Mouse (Mus musculus) CH12.LX (cell line): ENCODE measurements around the gene Ccdc158. TPM values are rescaled to one million over a fixed set of nuclear protein-coding genes. Genes with fewer than 3 reads are reported as not detected.

ENCODE experiments used
- DNase-seq: peaks from one replicate; pipeline ENCODE4 v3.0.0-alpha.2; 2013; ENCODE audit errors: extremely low read depth
- H3K27ac ChIP-seq: 2 replicates; pipeline ENCODE4 v1.5.1; 2012; ENCODE audit warnings: low read depth, mild to moderate bottlenecking, control low read depth, moderate library complexity; ENCODE audit not compliant: insufficient read depth
- H3K27me3 ChIP-seq: replicated peaks from 2 replicates; pipeline ENCODE3; 2012; ENCODE audit warnings: inconsistent platforms
- H3K36me3 ChIP-seq, 2 experiments: replicated peaks in 1 of 2; 2 replicates each; pipeline versions ENCODE3 to v1.6.1; 2012; ENCODE audit warnings: inconsistent platforms in 1 of 2, low read length in 1 of 2, mild to moderate bottlenecking in 1 of 2, mixed read lengths in 1 of 2, moderate library complexity in 1 of 2; ENCODE audit not compliant: control insufficient read depth in 1 of 2, insufficient read depth in 1 of 2
- H3K4me1 ChIP-seq, 2 experiments: 2 replicates each; pipeline ENCODE4 v1.6.1; 2012; ENCODE audit warnings: inconsistent platforms in 1 of 2, moderate library complexity in 1 of 2; ENCODE audit not compliant: insufficient read depth in 2 of 2, control insufficient read depth in 1 of 2
- H3K4me2 ChIP-seq: 2 replicates; pipeline ENCODE4 v1.6.1; 2012; ENCODE audit warnings: low read depth, mild to moderate bottlenecking, control low read depth; ENCODE audit not compliant: poor library complexity, insufficient read depth, severe bottlenecking
- H3K4me3 ChIP-seq, 3 experiments: fragments of 150-350 bp in 1 of 3; sonication (generic) in 1 of 3; replicated peaks in 1 of 3; 2 replicates each; pipeline versions ENCODE3 to v1.5.1; 2011 to 2012; ENCODE audit warnings: low read depth in 2 of 3, low read length in 2 of 3, mild to moderate bottlenecking in 2 of 3, moderate library complexity in 2 of 3, control low read depth in 1 of 3, improper control_type of control experiment in 1 of 3, inconsistent platforms in 1 of 3, mixed read lengths in 1 of 3; ENCODE audit not compliant: poor library complexity in 1 of 3
- H3K79me2 ChIP-seq: replicated peaks from 2 replicates; pipeline ENCODE4 v1.6.1; 2012; ENCODE audit warnings: mild to moderate bottlenecking, moderate library complexity; ENCODE audit not compliant: control insufficient read depth, poor library complexity, insufficient read depth, severe bottlenecking; ENCODE audit errors: extremely low read depth
- H3K9ac ChIP-seq: 2 replicates; pipeline ENCODE4 v1.6.1; 2012; ENCODE audit warnings: low read depth, mild to moderate bottlenecking, control low read depth, moderate library complexity; ENCODE audit not compliant: insufficient read depth
- H3K9me3 ChIP-seq: replicated peaks from 2 replicates; pipeline ENCODE3; 2012; ENCODE audit warnings: low read length, inconsistent platforms, mixed read lengths
- BHLHE40 ChIP-seq: IDR thresholded peaks from 2 replicates; pipeline ENCODE4 v1.6.1; 2011; ENCODE audit warnings: mild to moderate bottlenecking, low read depth, low read length, improper control_type of control experiment
- CHD1 ChIP-seq: IDR thresholded peaks from 2 replicates; pipeline ENCODE4 v1.6.1; 2012; ENCODE audit warnings: low read depth, low read length, improper control_type of control experiment, inconsistent platforms
- CTCF ChIP-seq, 2 experiments: IDR thresholded peaks in 1 of 2; conservative IDR thresholded peaks in 1 of 2; 2 replicates each; pipeline ENCODE4 v1.5.1; 2011 to 2012; ENCODE audit warnings: low read depth in 2 of 2, low read length in 2 of 2, improper control_type of control experiment in 1 of 2, inconsistent platforms in 1 of 2, mild to moderate bottlenecking in 1 of 2, moderate library complexity in 1 of 2
- E2F4 ChIP-seq: IDR thresholded peaks from 2 replicates; pipeline ENCODE4 v1.6.1; 2011; ENCODE audit warnings: low read depth, low read length, improper control_type of control experiment; ENCODE audit not compliant: insufficient replicate concordance
- EP300 ChIP-seq: IDR thresholded peaks from 2 replicates; pipeline ENCODE4 v1.6.1; 2011; ENCODE audit warnings: low read length, improper control_type of control experiment
- GABPA ChIP-seq: IDR thresholded peaks from 2 replicates; pipeline ENCODE4 v1.6.1; 2012; ENCODE audit warnings: low read depth, low read length, improper control_type of control experiment, inconsistent platforms; ENCODE audit not compliant: insufficient replicate concordance
- IRF4 ChIP-seq: IDR thresholded peaks from 2 replicates; pipeline ENCODE4 v1.6.1; 2014; ENCODE audit warnings: low read depth, mild to moderate bottlenecking, inconsistent platforms, low read length, improper control_type of control experiment
- MAX ChIP-seq: IDR thresholded peaks from 2 replicates; pipeline ENCODE4 v1.6.1; 2011; ENCODE audit warnings: low read length, improper control_type of control experiment
- MAZ ChIP-seq: IDR thresholded peaks from 2 replicates; pipeline ENCODE4 v1.6.1; 2012; ENCODE audit warnings: low read depth, mild to moderate bottlenecking, inconsistent platforms, low read length, improper control_type of control experiment, moderate library complexity
- MEF2A ChIP-seq: IDR thresholded peaks from 2 replicates; pipeline ENCODE4 v1.6.1; 2014; ENCODE audit warnings: low read depth, mild to moderate bottlenecking, inconsistent platforms, low read length, improper control_type of control experiment, borderline replicate concordance
- NRF1 ChIP-seq: IDR thresholded peaks from 2 replicates; pipeline ENCODE4 v1.6.1; 2014; ENCODE audit warnings: low read depth, mild to moderate bottlenecking, inconsistent platforms, low read length, improper control_type of control experiment, moderate library complexity
- PAX5 ChIP-seq: IDR thresholded peaks from 2 replicates; pipeline ENCODE4 v1.6.1; 2012; ENCODE audit warnings: low read length, inconsistent platforms, mixed read lengths
- RAD21 ChIP-seq: IDR thresholded peaks from 2 replicates; pipeline ENCODE4 v1.6.1; 2011; ENCODE audit warnings: low read depth, mild to moderate bottlenecking, low read length, improper control_type of control experiment, moderate library complexity
- SMC3 ChIP-seq: IDR thresholded peaks from 2 replicates; pipeline ENCODE4 v1.6.1; 2011; ENCODE audit warnings: low read depth, low read length, improper control_type of control experiment
- TBP ChIP-seq: conservative IDR thresholded peaks from 2 replicates; pipeline ENCODE4 v1.6.1; 2011; ENCODE audit warnings: low read depth, low read length, improper control_type of control experiment
- TCF12 ChIP-seq: IDR thresholded peaks from 2 replicates; pipeline ENCODE4 v1.6.1; 2014; ENCODE audit warnings: low read depth, mild to moderate bottlenecking, inconsistent platforms, low read length, improper control_type of control experiment
- UBTF ChIP-seq: IDR thresholded peaks from 2 replicates; pipeline ENCODE4 v1.6.1; 2012; ENCODE audit warnings: low read depth, mild to moderate bottlenecking, inconsistent platforms, low read length, improper control_type of control experiment, moderate library complexity
- USF1 ChIP-seq: IDR thresholded peaks from 2 replicates; pipeline ENCODE4 v1.6.1; 2014; ENCODE audit warnings: low read depth, mild to moderate bottlenecking, inconsistent platforms, low read length, improper control_type of control experiment
- USF2 ChIP-seq: conservative IDR thresholded peaks from 2 replicates; pipeline ENCODE4 v1.6.1; 2011; ENCODE audit warnings: low read depth, low read length, improper control_type of control experiment
- ZC3H11A ChIP-seq: IDR thresholded peaks from 2 replicates; pipeline ENCODE4 v1.6.1; 2012; ENCODE audit warnings: low read depth, mild to moderate bottlenecking, inconsistent platforms, low read length, improper control_type of control experiment
- dilution Hi-C: fragments of 300-500 bp; cut with MboI; formaldehyde crosslinking; loops from 2 replicates; pipeline ENCODE4 v1.14.3; 2020; ENCODE audit warnings: low sequenced_read_pairs; ENCODE audit not compliant: extremely low pct_unique_long_range_greater_than_20kb, extremely low pct_ligation_motif_present
- in situ Hi-C: fragments of 300-500 bp; cut with MboI; formaldehyde crosslinking; loops from 3 replicates; pipeline ENCODE4 v1.14.3; 2019; ENCODE audit warnings: low sequenced_read_pairs, low pct_ligation_motif_present, low pct_unique_long_range_greater_than_20kb, mixed read lengths
- polyA plus RNA-seq: library from polyadenylated mRNA; unstranded; fragments of >175 nt; gene quantifications from 2 replicates; pipeline ENCODE4 v1.2.1, GENCODE M21; 2012; ENCODE audit warnings: low read depth; ENCODE audit not compliant: insufficient read length
- total RNA-seq, 2 experiments: library from RNA; depleted of rRNA; stranded (reverse); fragments of 300-350 nt in 1 of 2; fragments of >200 nt in 1 of 2; gene quantifications; 2 replicates each; pipeline ENCODE4 v1.2.3; 2012 to 2014

Gene Ccdc158
- total and polyA plus RNA-seq, 3 experiments, result not detected

DNA sequence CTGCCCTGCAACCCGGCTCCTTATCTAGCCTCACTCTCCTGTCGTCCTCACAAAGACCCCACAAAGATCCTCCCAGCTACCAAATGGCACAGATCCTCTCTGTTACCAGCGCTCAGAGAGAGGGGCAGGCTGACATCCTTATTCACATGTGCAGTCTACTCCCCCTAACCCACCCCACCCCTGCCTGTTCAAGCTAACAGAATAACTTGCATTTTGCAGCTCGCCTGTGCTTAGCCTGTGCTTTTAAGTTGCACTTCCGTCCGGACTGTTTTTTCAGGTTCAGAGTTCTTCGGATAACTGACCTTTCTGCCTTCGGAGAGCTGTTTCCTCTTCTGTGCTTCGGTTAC lies 476 bp upstream of the Ccdc158 start:
- Histone ChIP-seq H3K9me3 (no peaks in the 10 kb centered on the region), H3K4me2 (no peak overlapping the region), H3K27ac (no peak overlapping the region), H3K36me3 (no peaks in the 10 kb centered on the region), H3K9ac (no peak overlapping the region), H3K4me1 (no peaks in the 10 kb centered on the region), H3K79me2 (no peaks in the 10 kb centered on the region), H3K4me3 (no peak overlapping the region), H3K27me3 (no peaks in the 10 kb centered on the region)
- TF ChIP-seq GABPA, result no peak
- no peak for TF ChIP-seq EP300
- no peak for TF ChIP-seq TCF12
- TF ChIP-seq MAX, result no peak
- no peak for TF ChIP-seq RAD21
- no peak for TF ChIP-seq BHLHE40
- TF ChIP-seq ZC3H11A, result no peak
- TF ChIP-seq MEF2A, result no peak
- TF ChIP-seq E2F4, result no peak
- TF ChIP-seq CHD1, result no peak
- no peak for TF ChIP-seq NRF1
- TF ChIP-seq IRF4, result no peak
- TF ChIP-seq USF1, result no peak
- no peak for TF ChIP-seq PAX5
- no peak for TF ChIP-seq TBP
- no peak for TF ChIP-seq UBTF
- no peak for TF ChIP-seq CTCF (conservative IDR thresholded peaks at IDR 0.05 in 1 of 2, IDR thresholded peaks at IDR 0.05 in 1 of 2; ENCODE audit: low read depth in 2 of 2, low read length in 2 of 2)
- DNase-seq, result no peak
- dilution Hi-C loops, result no loop called here
- in situ Hi-C loops, result no loop called here

DNA sequence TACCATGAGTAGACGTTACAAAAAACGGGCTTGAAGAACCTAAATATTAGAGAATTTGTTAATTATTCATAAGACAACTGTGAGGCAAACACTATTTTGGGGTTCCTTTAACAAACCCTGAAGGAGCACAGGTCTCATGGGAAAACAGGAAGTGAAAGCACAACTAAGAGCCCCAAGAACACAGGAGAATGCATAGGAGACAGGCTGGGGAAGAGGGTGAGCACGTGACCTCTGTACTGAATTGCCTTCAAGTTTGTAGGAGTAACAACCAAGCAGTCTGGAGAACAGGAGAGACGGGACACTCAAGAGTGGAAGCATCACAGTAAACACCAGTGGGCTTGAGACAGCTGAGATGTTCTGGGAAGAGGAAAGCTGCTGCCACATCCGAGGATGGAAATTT lies 8.2 kb downstream of the Ccdc158 start:
- Histone ChIP-seq H3K9ac (no peak overlapping the region), H3K79me2 (no peaks in the 10 kb centered on the region), H3K4me3 (no peak overlapping the region), H3K27me3 (no peaks in the 10 kb centered on the region), H3K36me3 (no peaks in the 10 kb centered on the region), H3K4me2 (no peak overlapping the region), H3K4me1 (peaks cover 0 to 16% of the 10 kb centered on the region in 2 experiments; a peak in 2 of 4 replicates), H3K27ac (no peak overlapping the region), H3K9me3 (no peaks in the 10 kb centered on the region)
- in situ Hi-C loops (loop anchor here (25.0 kb wide), 2 partner anchors 205 to 270 kb away; no protein-coding TSS in a partner anchor), dilution Hi-C loops (no loop called here)
- TF ChIP-seq IRF4 (0 out of 2 replicates have a peak, but pooled peaks have one; percentile 35), MAZ (no peak), USF1 (peak; percentile 47), PAX5 (no peak), SMC3 (no peak), USF2 (peak; percentile 32), MAX (peak; percentile 20; the same call in 1 of the 2 replicates), RAD21 (no peak), BHLHE40 (peak; percentile 55)
- DNase-seq, result no peak
